Mouse (Mus musculus) lung, postnatal 0 days (tissue): ENCODE data around the gene Ddx49.

Experiments
- CTCF ChIP-seq: IDR thresholded peaks from 2 replicates; pipeline ENCODE4 v1.5.1; 2016; ENCODE audit warnings: antibody characterized with exemption, mild to moderate bottlenecking
- EP300 ChIP-seq: IDR thresholded peaks from 2 replicates; pipeline ENCODE4 v1.6.1; 2016; ENCODE audit warnings: antibody characterized with exemption, mild to moderate bottlenecking, control low read depth

DNA sequence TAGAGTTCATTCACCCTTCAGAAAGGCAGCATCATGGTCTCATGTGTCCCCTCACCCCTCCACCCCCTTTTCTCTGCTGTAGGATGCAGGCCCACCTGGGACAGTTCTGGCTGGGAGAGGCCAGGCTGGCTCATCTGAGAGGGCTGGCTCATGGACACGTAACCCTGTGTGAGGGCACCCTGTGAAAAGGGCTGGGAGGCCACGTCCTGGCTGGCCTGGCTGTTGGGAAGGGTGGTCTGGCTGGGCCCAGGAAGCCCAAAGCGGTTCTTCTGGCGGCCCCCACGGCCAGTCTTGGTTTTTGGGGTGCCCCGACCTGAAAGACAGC is 30.6 kb upstream of the Ddx49 start:
- TF ChIP-seq CTCF (no peak), EP300 (no peak)
